Mouse (Mus musculus): ENCODE measurements around the gene Cldn3. TPM values are rescaled to one million over a fixed set of nuclear protein-coding genes. Genes with fewer than 3 reads are reported as not detected.

Gene Cldn3
- polyA plus RNA-seq, 2 experiments: 8.8 to 18.3 TPM

- H3K27me3 ChIP-seq (ENCODE audit: control insufficient read depth, insufficient read depth, low read length): no peaks in the 10 kb centered on the region
- TF ChIP-seq POLR2A (IDR thresholded peaks at IDR 0.05; ENCODE audit: borderline replicate concordance, extremely low read depth, insufficient read depth, insufficient read length): no peak
- H3K4me2 ChIP-seq (replicated peaks; ENCODE audit: low read depth, low read length, severe bottlenecking): peak overlapping the region; percentile 33; the same call in 1 of the 2 replicates
- WGBS: 10% methylated on average over 14 of the region's 14 CpGs
- peak overlapping the region; percentile 25; the same call in 1 of the 2 replicates for H3K9ac ChIP-seq (ENCODE audit: low read depth, low read length, severe bottlenecking)
- ATAC-seq (ENCODE audit: low FRiP score, low read depth) (peak; percentile 51), DNase-seq (ENCODE audit: low spot score) (peak; percentile 70)
- no peak overlapping the region for H3K4me3 ChIP-seq (replicated peaks; ENCODE audit: low read length)
- H3K27ac ChIP-seq (replicated peaks; ENCODE audit: low read depth, low read length): no peak overlapping the region
- peaks cover 20% of the 10 kb centered on the region for H3K4me1 ChIP-seq (ENCODE audit: control insufficient read depth, insufficient read depth, low read length)
- no peaks in the 10 kb centered on the region for H3K9me3 ChIP-seq (ENCODE audit: control insufficient read depth, low read length)
- H3K36me3 ChIP-seq (ENCODE audit: control insufficient read depth, insufficient read depth, low read length): no peaks in the 10 kb centered on the region
Measured at GRCm38 (mm10) chr5:135001309-135001708, 15.3 kb downstream of the Cldn3 start.

GRCm38 (mm10) chr5:135002151-135002550, 16.1 kb downstream of the Cldn3 start:
- Histone ChIP-seq H3K9me3 (ENCODE audit: control insufficient read depth, low read length) (no peaks in the 10 kb centered on the region), H3K4me3 (replicated peaks; ENCODE audit: low read length) (no peak overlapping the region), H3K36me3 (ENCODE audit: control insufficient read depth, insufficient read depth, low read length) (no peaks in the 10 kb centered on the region), H3K4me2 (replicated peaks; ENCODE audit: low read depth, low read length, severe bottlenecking) (no peak overlapping the region), H3K4me1 (ENCODE audit: control insufficient read depth, insufficient read depth, low read length) (peaks cover 20% of the 10 kb centered on the region), H3K27me3 (ENCODE audit: control insufficient read depth, insufficient read depth, low read length) (no peaks in the 10 kb centered on the region), H3K9ac (ENCODE audit: low read depth, low read length, severe bottlenecking) (no peak overlapping the region), H3K27ac (replicated peaks; ENCODE audit: low read depth, low read length) (no peak overlapping the region)
- TF ChIP-seq POLR2A (IDR thresholded peaks at IDR 0.05; ENCODE audit: borderline replicate concordance, extremely low read depth, insufficient read depth, insufficient read length): no peak
- no peak for ATAC-seq (ENCODE audit: low FRiP score, low read depth)
- 58% methylated on average over 5 of the region's 5 CpGs for WGBS
- no peak for DNase-seq (ENCODE audit: low spot score)

- Histone ChIP-seq H3K36me3 (ENCODE audit: control insufficient read depth, insufficient read depth, low read length) (no peaks in the 10 kb centered on the region), H3K4me2 (replicated peaks; ENCODE audit: low read depth, low read length, severe bottlenecking) (peak overlapping the region; percentile 70), H3K27ac (replicated peaks; ENCODE audit: low read depth, low read length) (peak overlapping the region; percentile 97), H3K9ac (ENCODE audit: low read depth, low read length, severe bottlenecking) (peak overlapping the region; percentile 62), H3K9me3 (ENCODE audit: control insufficient read depth, low read length) (no peaks in the 10 kb centered on the region), H3K4me1 (ENCODE audit: control insufficient read depth, insufficient read depth, low read length) (peaks cover 10% of the 10 kb centered on the region; the same call in 1 of the 2 replicates), H3K27me3 (ENCODE audit: control insufficient read depth, insufficient read depth, low read length) (no peaks in the 10 kb centered on the region), H3K4me3 (replicated peaks; ENCODE audit: low read length) (peak overlapping the region; percentile 51)
- ATAC-seq (ENCODE audit: low FRiP score, low read depth): no peak
- 33% methylated on average over 16 of the region's 16 CpGs for WGBS
- DNase-seq (ENCODE audit: low spot score): no peak
- no peak for TF ChIP-seq POLR2A (IDR thresholded peaks at IDR 0.05; ENCODE audit: borderline replicate concordance, extremely low read depth, insufficient read depth, insufficient read length)
Measured at GRCm38 (mm10) chr5:135007802-135008571, 22.0 kb downstream of the Cldn3 start.

- H3K27ac ChIP-seq (replicated peaks; ENCODE audit: low read depth, low read length): peak within 1 kb of the TSS; percentile 97
- H3K4me1 ChIP-seq (ENCODE audit: control insufficient read depth, insufficient read depth, low read length): peaks cover 10% of the 10 kb centered on the region; the same call in 1 of the 2 replicates
- H3K4me2 ChIP-seq (replicated peaks; ENCODE audit: low read depth, low read length, severe bottlenecking): peak within 1 kb of the TSS; percentile 70
- H3K9me3 ChIP-seq (ENCODE audit: control insufficient read depth, low read length): no peaks in the 10 kb centered on the region
- peak within 1 kb of the TSS; percentile 51 for H3K4me3 ChIP-seq (replicated peaks; ENCODE audit: low read length)
- peak within 1 kb of the TSS; percentile 62 for H3K9ac ChIP-seq (ENCODE audit: low read depth, low read length, severe bottlenecking)
- peak; percentile 62; the same call in 1 of the 2 replicates for TF ChIP-seq POLR2A (IDR thresholded peaks at IDR 0.05; ENCODE audit: borderline replicate concordance, extremely low read depth, insufficient read depth, insufficient read length)
- H3K36me3 ChIP-seq (ENCODE audit: control insufficient read depth, insufficient read depth, low read length): no peaks in the 10 kb centered on the region
- ATAC-seq (ENCODE audit: low FRiP score, low read depth) (peak; percentile 91), DNase-seq (ENCODE audit: low spot score) (peak; percentile 100)
- under 1% methylated on average over 52 of the region's 52 CpGs for WGBS
- no peaks in the 10 kb centered on the region for H3K27me3 ChIP-seq (ENCODE audit: control insufficient read depth, insufficient read depth, low read length)
Measured at GRCm38 (mm10) chr5:135008671-135009589, 22.9 kb downstream of the Cldn3 start, which contains the start of gene Abhd11. Gene Abhd11, plus strand, starts transcription at chr5:135009152.

Data from limb, embryonic 14.5 days (tissue).